Mouse (Mus musculus) ES-E14 (cell line): ENCODE results near the gene Smad5.

Experiments
- CHD2 ChIP-seq: IDR thresholded peaks from 2 replicates; pipeline ENCODE4 v1.6.1; 2014; ENCODE audit warnings: mild to moderate bottlenecking, low read depth, low read length, inconsistent platforms
- ZC3H11A ChIP-seq: IDR thresholded peaks from 2 replicates; pipeline ENCODE4 v1.6.1; 2012; ENCODE audit warnings: low read depth, mild to moderate bottlenecking, inconsistent platforms, low read length, borderline replicate concordance
- ZNF384 ChIP-seq: IDR thresholded peaks from 2 replicates; pipeline ENCODE4 v1.6.1; 2012; ENCODE audit warnings: low read depth, low read length, inconsistent platforms

GRCm38 (mm10) chr13:56692011-56692410, 10.8 kb upstream of the Smad5 start:
- TF ChIP-seq ZNF384 (no peak), CHD2 (no peak), ZC3H11A (no peak)
